Mouse (Mus musculus) megakaryocyte, embryonic 14.5 days (primary cell): Measurements from ENCODE around the gene Naif1.

ENCODE experiments used
- FLI1 ChIP-seq: IDR thresholded peaks from 2 replicates; pipeline ENCODE4 v1.6.1; 2012; ENCODE audit warnings: low read length, inconsistent platforms, mixed read lengths
- GATA1 ChIP-seq: IDR thresholded peaks from 3 replicates; pipeline ENCODE4 v1.6.1; 2012; ENCODE audit warnings: mixed read lengths, low read length, inconsistent platforms, borderline replicate concordance

DNA sequence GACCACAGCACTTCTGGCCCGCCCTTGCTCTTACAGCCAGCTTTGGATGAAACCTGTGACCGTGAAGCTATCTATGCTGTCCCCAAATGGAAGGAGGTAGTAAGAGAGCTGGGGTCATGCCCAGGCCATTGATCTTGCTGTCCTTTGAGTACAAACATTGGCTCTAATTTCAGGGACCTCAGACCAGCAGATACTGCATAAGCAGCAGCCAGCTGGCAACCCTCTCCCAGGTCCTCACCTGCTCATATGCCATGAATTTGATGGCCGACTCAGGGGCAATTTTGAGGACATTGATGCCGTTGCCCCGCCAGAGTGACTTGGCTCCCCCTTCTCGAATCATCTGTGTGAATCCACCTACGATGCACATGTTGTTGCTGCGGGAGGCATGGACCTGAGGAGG is 32.8 kb upstream of the Naif1 start:
- TF ChIP-seq FLI1 (no peak), GATA1 (no peak)
